Mouse (Mus musculus) brain, embryonic 14.5 days (tissue): ENCODE measurements around the gene Itga1.

Experiments
- CTCF ChIP-seq: fragments of 200-500 bp; IDR thresholded peaks from 2 replicates; pipeline ENCODE4 v1.5.1; 2012; ENCODE audit warnings: inconsistent platforms, mild to moderate bottlenecking, moderate library complexity, borderline replicate concordance; ENCODE audit not compliant: insufficient read depth, insufficient read length; ENCODE audit errors: extremely low read depth
- POLR2A ChIP-seq: fragments of 200-500 bp; IDR thresholded peaks from 2 replicates; pipeline ENCODE4 v1.6.1; 2012; ENCODE audit warnings: mild to moderate bottlenecking, inconsistent platforms, borderline replicate concordance; ENCODE audit not compliant: poor library complexity, insufficient read depth, insufficient read length, severe bottlenecking; ENCODE audit errors: extremely low read depth

GRCm38 (mm10) chr13:115127826-115128225 is 26.1 kb upstream of the Itga1 start:
- no peak for TF ChIP-seq CTCF
- no peak for TF ChIP-seq POLR2A
